Mouse (Mus musculus) CH12.LX (cell line): ENCODE results near the gene Tex44. TPM values are rescaled to one million over a fixed set of nuclear protein-coding genes. Genes with fewer than 3 reads are reported as not detected.

ENCODE experiments used
- DNase-seq: peaks from one replicate; pipeline ENCODE4 v3.0.0-alpha.2; 2013; ENCODE audit errors: extremely low read depth
- H3K27ac ChIP-seq: 2 replicates; pipeline ENCODE4 v1.5.1; 2012; ENCODE audit warnings: low read depth, mild to moderate bottlenecking, control low read depth, moderate library complexity; ENCODE audit not compliant: insufficient read depth
- H3K27me3 ChIP-seq: replicated peaks from 2 replicates; pipeline ENCODE3; 2012; ENCODE audit warnings: inconsistent platforms
- H3K36me3 ChIP-seq, 2 experiments: replicated peaks in 1 of 2; 2 replicates each; pipeline versions ENCODE3 to v1.6.1; 2012; ENCODE audit warnings: inconsistent platforms in 1 of 2, low read length in 1 of 2, mild to moderate bottlenecking in 1 of 2, mixed read lengths in 1 of 2, moderate library complexity in 1 of 2; ENCODE audit not compliant: control insufficient read depth in 1 of 2, insufficient read depth in 1 of 2
- H3K4me1 ChIP-seq, 2 experiments: 2 replicates each; pipeline ENCODE4 v1.6.1; 2012; ENCODE audit warnings: inconsistent platforms in 1 of 2, moderate library complexity in 1 of 2; ENCODE audit not compliant: insufficient read depth in 2 of 2, control insufficient read depth in 1 of 2
- H3K4me2 ChIP-seq: 2 replicates; pipeline ENCODE4 v1.6.1; 2012; ENCODE audit warnings: low read depth, mild to moderate bottlenecking, control low read depth; ENCODE audit not compliant: poor library complexity, insufficient read depth, severe bottlenecking
- H3K4me3 ChIP-seq, 3 experiments: fragments of 150-350 bp in 1 of 3; sonication (generic) in 1 of 3; replicated peaks in 1 of 3; 2 replicates each; pipeline versions ENCODE3 to v1.5.1; 2011 to 2012; ENCODE audit warnings: low read depth in 2 of 3, low read length in 2 of 3, mild to moderate bottlenecking in 2 of 3, moderate library complexity in 2 of 3, control low read depth in 1 of 3, improper control_type of control experiment in 1 of 3, inconsistent platforms in 1 of 3, mixed read lengths in 1 of 3; ENCODE audit not compliant: poor library complexity in 1 of 3
- H3K79me2 ChIP-seq: replicated peaks from 2 replicates; pipeline ENCODE4 v1.6.1; 2012; ENCODE audit warnings: mild to moderate bottlenecking, moderate library complexity; ENCODE audit not compliant: control insufficient read depth, poor library complexity, insufficient read depth, severe bottlenecking; ENCODE audit errors: extremely low read depth
- H3K9ac ChIP-seq: 2 replicates; pipeline ENCODE4 v1.6.1; 2012; ENCODE audit warnings: low read depth, mild to moderate bottlenecking, control low read depth, moderate library complexity; ENCODE audit not compliant: insufficient read depth
- H3K9me3 ChIP-seq: replicated peaks from 2 replicates; pipeline ENCODE3; 2012; ENCODE audit warnings: low read length, inconsistent platforms, mixed read lengths
- CTCF ChIP-seq, 2 experiments: IDR thresholded peaks in 1 of 2; conservative IDR thresholded peaks in 1 of 2; 2 replicates each; pipeline ENCODE4 v1.5.1; 2011 to 2012; ENCODE audit warnings: low read depth in 2 of 2, low read length in 2 of 2, improper control_type of control experiment in 1 of 2, inconsistent platforms in 1 of 2, mild to moderate bottlenecking in 1 of 2, moderate library complexity in 1 of 2
- ELF1 ChIP-seq: IDR thresholded peaks from 2 replicates; pipeline ENCODE4 v1.6.1; 2014; ENCODE audit warnings: low read depth, mild to moderate bottlenecking, inconsistent platforms, low read length, improper control_type of control experiment
- EP300 ChIP-seq: IDR thresholded peaks from 2 replicates; pipeline ENCODE4 v1.6.1; 2011; ENCODE audit warnings: low read length, improper control_type of control experiment
- IRF4 ChIP-seq: IDR thresholded peaks from 2 replicates; pipeline ENCODE4 v1.6.1; 2014; ENCODE audit warnings: low read depth, mild to moderate bottlenecking, inconsistent platforms, low read length, improper control_type of control experiment
- KAT2A ChIP-seq: IDR thresholded peaks from 2 replicates; pipeline ENCODE4 v1.6.1; 2012; ENCODE audit warnings: low read length, improper control_type of control experiment, inconsistent platforms; ENCODE audit not compliant: insufficient replicate concordance
- MAFK ChIP-seq: IDR thresholded peaks from 2 replicates; pipeline ENCODE4 v1.6.1; 2011; ENCODE audit warnings: low read length, improper control_type of control experiment; ENCODE audit not compliant: insufficient replicate concordance
- MAX ChIP-seq: IDR thresholded peaks from 2 replicates; pipeline ENCODE4 v1.6.1; 2011; ENCODE audit warnings: low read length, improper control_type of control experiment
- MAZ ChIP-seq: IDR thresholded peaks from 2 replicates; pipeline ENCODE4 v1.6.1; 2012; ENCODE audit warnings: low read depth, mild to moderate bottlenecking, inconsistent platforms, low read length, improper control_type of control experiment, moderate library complexity
- MXI1 ChIP-seq: IDR thresholded peaks from 2 replicates; pipeline ENCODE4 v1.6.1; 2011; ENCODE audit warnings: mild to moderate bottlenecking, low read depth, low read length, improper control_type of control experiment
- MYC ChIP-seq: IDR thresholded peaks from 2 replicates; pipeline ENCODE4 v1.6.1; 2011; ENCODE audit warnings: low read depth, mild to moderate bottlenecking, improper control_type of control experiment, low read length
- NRF1 ChIP-seq: IDR thresholded peaks from 2 replicates; pipeline ENCODE4 v1.6.1; 2014; ENCODE audit warnings: low read depth, mild to moderate bottlenecking, inconsistent platforms, low read length, improper control_type of control experiment, moderate library complexity
- POLR2A ChIP-seq: IDR thresholded peaks from 2 replicates; pipeline ENCODE4 v1.6.1; 2011; ENCODE audit warnings: low read depth, mild to moderate bottlenecking, improper control_type of control experiment, low read length
- POLR2AphosphoS2 ChIP-seq: IDR thresholded peaks from 2 replicates; pipeline ENCODE4 v1.6.1; 2011; ENCODE audit warnings: low read depth, low read length, improper control_type of control experiment
- RAD21 ChIP-seq: IDR thresholded peaks from 2 replicates; pipeline ENCODE4 v1.6.1; 2011; ENCODE audit warnings: low read depth, mild to moderate bottlenecking, low read length, improper control_type of control experiment, moderate library complexity
- SIN3A ChIP-seq: IDR thresholded peaks from 2 replicates; pipeline ENCODE4 v1.6.1; 2012; ENCODE audit warnings: low read length, improper control_type of control experiment, inconsistent platforms
- SMC3 ChIP-seq: IDR thresholded peaks from 2 replicates; pipeline ENCODE4 v1.6.1; 2011; ENCODE audit warnings: low read depth, low read length, improper control_type of control experiment
- TBP ChIP-seq: conservative IDR thresholded peaks from 2 replicates; pipeline ENCODE4 v1.6.1; 2011; ENCODE audit warnings: low read depth, low read length, improper control_type of control experiment
- TCF12 ChIP-seq: IDR thresholded peaks from 2 replicates; pipeline ENCODE4 v1.6.1; 2014; ENCODE audit warnings: low read depth, mild to moderate bottlenecking, inconsistent platforms, low read length, improper control_type of control experiment
- UBTF ChIP-seq: IDR thresholded peaks from 2 replicates; pipeline ENCODE4 v1.6.1; 2012; ENCODE audit warnings: low read depth, mild to moderate bottlenecking, inconsistent platforms, low read length, improper control_type of control experiment, moderate library complexity
- ZMIZ1 ChIP-seq: IDR thresholded peaks from 2 replicates; pipeline ENCODE4 v1.6.1; 2012; ENCODE audit warnings: low read depth, mild to moderate bottlenecking, inconsistent platforms, low read length, improper control_type of control experiment
- ZNF384 ChIP-seq: IDR thresholded peaks from 2 replicates; pipeline ENCODE4 v1.6.1; 2012; ENCODE audit warnings: low read depth, low read length, improper control_type of control experiment, inconsistent platforms
- dilution Hi-C: fragments of 300-500 bp; cut with MboI; formaldehyde crosslinking; loops from 2 replicates; pipeline ENCODE4 v1.14.3; 2020; ENCODE audit warnings: low sequenced_read_pairs; ENCODE audit not compliant: extremely low pct_unique_long_range_greater_than_20kb, extremely low pct_ligation_motif_present
- in situ Hi-C: fragments of 300-500 bp; cut with MboI; formaldehyde crosslinking; loops from 3 replicates; pipeline ENCODE4 v1.14.3; 2019; ENCODE audit warnings: low sequenced_read_pairs, low pct_ligation_motif_present, low pct_unique_long_range_greater_than_20kb, mixed read lengths
- polyA plus RNA-seq: library from polyadenylated mRNA; unstranded; fragments of >175 nt; gene quantifications from 2 replicates; pipeline ENCODE4 v1.2.1, GENCODE M21; 2012; ENCODE audit warnings: low read depth; ENCODE audit not compliant: insufficient read length
- total RNA-seq, 2 experiments: library from RNA; depleted of rRNA; stranded (reverse); fragments of 300-350 nt in 1 of 2; fragments of >200 nt in 1 of 2; gene quantifications; 2 replicates each; pipeline ENCODE4 v1.2.3; 2012 to 2014

Tex44 gene
- total and polyA plus RNA-seq, 3 experiments: not detected

- no peaks in the 10 kb centered on the region for H3K27me3 ChIP-seq
- H3K4me1 ChIP-seq: peaks cover 2 to 3% of the 10 kb centered on the region in 2 experiments; a peak in 3 of 4 replicates
- peaks cover 2% of the 10 kb centered on the region for H3K9me3 ChIP-seq
- H3K4me3 ChIP-seq: peak overlapping the region in 1 of 3 experiments; percentile 42
- in situ Hi-C loops: no loop called here
- H3K27ac ChIP-seq: no peak overlapping the region
- H3K36me3 ChIP-seq: no peaks in the 10 kb centered on the region
- H3K4me2 ChIP-seq: peak overlapping the region; percentile 35; the same call in 1 of the 2 replicates
- H3K79me2 ChIP-seq: no peaks in the 10 kb centered on the region
- no peak overlapping the region for H3K9ac ChIP-seq
- peak; percentile 61 for DNase-seq
- dilution Hi-C loops: no loop called here
- TF ChIP-seq POLR2A (no peak), POLR2AphosphoS2 (no peak), CTCF (conservative IDR thresholded peaks at IDR 0.05 in 1 of 2, IDR thresholded peaks at IDR 0.05 in 1 of 2; ENCODE audit: low read depth in 2 of 2, low read length in 2 of 2) (peak; percentile 69 to 83), MAFK (no peak), TCF12 (no peak), ZNF384 (no peak), MXI1 (no peak), SIN3A (no peak), UBTF (no peak), MAX (no peak), MYC (no peak), NRF1 (no peak), RAD21 (peak; percentile 51)
Observed at GRCm38 (mm10) chr1:86381027-86381426, 45.1 kb upstream of the Tex44 start.

- Histone ChIP-seq H3K9me3 (no peaks in the 10 kb centered on the region), H3K27ac (no peak overlapping the region), H3K4me3 (no peak overlapping the region), H3K36me3 (no peaks in the 10 kb centered on the region), H3K4me1 (peaks cover 0 to 14% of the 10 kb centered on the region in 2 experiments; a peak in 2 of 4 replicates), H3K9ac (no peak overlapping the region), H3K4me2 (peak overlapping the region; percentile 49), H3K79me2 (no peaks in the 10 kb centered on the region; the same call in 1 of the 2 replicates), H3K27me3 (peaks cover 1% of the 10 kb centered on the region)
- TF ChIP-seq EP300 (no peak), KAT2A (no peak), ELF1 (peak; percentile 73), MAFK (no peak), MAZ (0 out of 2 replicates have a peak, but pooled peaks have one; percentile 47), SMC3 (peak; percentile 61), IRF4 (0 out of 2 replicates have a peak, but pooled peaks have one; percentile 16), CTCF (conservative IDR thresholded peaks at IDR 0.05 in 1 of 2, IDR thresholded peaks at IDR 0.05 in 1 of 2; ENCODE audit: low read depth in 2 of 2, low read length in 2 of 2) (peak; percentile 67 to 83), RAD21 (peak; percentile 46), TBP (0 out of 2 replicates have a peak, but pooled peaks have one; percentile 9), TCF12 (0 out of 2 replicates have a peak, but pooled peaks have one; percentile 20), ZMIZ1 (no peak)
- peak; percentile 64 for DNase-seq
- dilution Hi-C loops (no loop called here), in situ Hi-C loops (no loop called here)
Observed at GRCm38 (mm10) chr1:86389230-86389629, 36.9 kb upstream of the Tex44 start.
